Mouse (Mus musculus) right cerebral cortex, postnatal 36 days (tissue): ENCODE results near the gene Mypn.

Experiments used
- DNase-seq, 2 experiments: peaks; one replicate each; pipeline ENCODE4 v3.0.0; 2022; ENCODE audit warnings: low spot score in 2 of 2, mixed read lengths in 1 of 2

Mypn gene

DNA sequence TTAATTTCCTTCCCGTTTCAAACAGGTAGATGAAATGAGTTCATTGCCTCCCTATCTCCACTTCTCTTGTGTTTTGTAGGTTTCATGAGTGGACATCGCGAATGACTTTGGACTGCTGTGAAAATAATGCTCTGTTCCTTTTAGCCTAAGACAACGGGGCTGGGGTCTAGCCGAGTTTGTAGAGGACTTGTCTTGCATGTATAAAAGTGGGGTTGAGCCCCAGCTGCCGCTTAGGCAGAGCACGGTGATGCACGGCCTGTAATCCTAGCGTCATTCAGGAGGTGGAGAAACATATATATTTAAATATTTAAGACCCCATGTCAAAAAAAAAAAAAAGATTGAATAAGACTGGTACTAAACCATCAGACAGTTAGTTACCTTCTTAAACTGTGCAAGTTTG lies 103.1 kb downstream of the Mypn start:
- no peak for DNase-seq

DNA sequence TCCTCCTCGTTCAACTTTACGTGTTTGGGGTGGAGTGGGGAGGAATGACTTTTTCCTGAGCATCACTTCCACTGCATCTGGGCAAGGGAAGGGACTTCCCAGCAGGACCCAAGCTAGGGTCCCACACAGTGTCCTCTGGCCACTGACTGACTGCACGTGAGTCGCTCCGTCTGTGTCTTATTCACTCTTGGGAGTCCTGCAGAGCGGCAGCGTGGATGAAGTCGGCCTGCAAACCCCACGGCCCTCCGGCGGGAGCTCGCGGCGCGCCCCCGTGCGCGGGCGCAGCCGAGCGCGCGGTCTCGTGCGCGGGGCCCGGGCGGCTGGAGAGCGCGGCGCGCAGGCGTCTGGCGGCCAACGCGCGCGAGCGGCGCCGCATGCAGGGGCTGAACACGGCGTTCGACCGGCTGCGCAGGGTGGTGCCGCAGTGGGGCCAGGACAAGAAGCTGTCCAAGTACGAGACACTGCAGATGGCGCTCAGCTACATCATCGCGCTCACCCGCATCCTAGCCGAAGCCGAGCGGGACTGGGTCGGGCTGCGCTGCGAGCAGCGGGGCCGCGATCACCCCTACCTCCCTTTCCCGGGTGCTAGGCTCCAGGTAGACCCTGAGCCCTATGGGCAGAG lies 103.7 kb downstream of the Mypn start:
- peak; percentile 57 to 75 for DNase-seq

DNA sequence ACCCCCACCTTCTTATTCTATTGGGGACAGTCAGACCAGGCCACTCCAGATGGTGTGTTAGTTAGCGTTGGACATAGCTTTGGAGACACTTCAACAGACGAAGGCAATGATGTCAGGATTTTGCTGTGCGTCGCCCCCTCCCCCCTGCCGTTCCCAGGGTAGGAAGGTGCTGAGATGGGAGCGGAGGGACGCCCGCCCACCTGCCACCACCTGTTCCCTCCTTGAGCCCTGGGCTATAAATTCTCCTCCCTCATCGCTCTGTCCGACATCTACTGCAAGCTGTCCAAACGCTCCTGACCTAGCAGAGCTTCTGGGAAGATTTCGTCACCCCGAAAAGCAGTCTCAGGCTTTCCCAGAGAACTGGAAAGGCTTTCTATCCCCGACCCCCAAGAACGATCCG lies 104.2 kb downstream of the Mypn start, which contains the start of gene Atoh7:
Gene Atoh7 (plus strand): TSS at position 131 of the 400 bp plus-strand sequence.
- peak; percentile 46 to 49 for DNase-seq

DNA sequence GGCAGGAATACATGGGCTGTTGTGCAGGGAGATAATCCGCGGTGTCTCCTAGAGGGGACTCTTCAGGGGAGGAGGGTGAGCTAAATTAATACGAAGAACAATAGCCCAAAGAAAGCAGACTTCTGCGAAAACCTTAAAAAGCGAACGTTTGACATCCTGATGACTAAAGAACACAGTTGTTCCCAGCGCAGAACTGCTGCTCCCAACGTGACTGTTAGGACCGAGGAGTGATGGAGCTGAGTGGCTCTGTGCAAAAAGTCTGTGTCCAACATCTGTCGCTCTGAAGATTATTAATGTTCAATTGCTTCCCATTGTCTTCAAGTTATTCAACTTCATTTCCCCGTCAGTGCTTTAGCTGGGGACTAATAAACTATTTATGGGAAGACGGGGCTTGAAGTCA lies 105.6 kb downstream of the Mypn start:
- DNase-seq: no peak

DNA sequence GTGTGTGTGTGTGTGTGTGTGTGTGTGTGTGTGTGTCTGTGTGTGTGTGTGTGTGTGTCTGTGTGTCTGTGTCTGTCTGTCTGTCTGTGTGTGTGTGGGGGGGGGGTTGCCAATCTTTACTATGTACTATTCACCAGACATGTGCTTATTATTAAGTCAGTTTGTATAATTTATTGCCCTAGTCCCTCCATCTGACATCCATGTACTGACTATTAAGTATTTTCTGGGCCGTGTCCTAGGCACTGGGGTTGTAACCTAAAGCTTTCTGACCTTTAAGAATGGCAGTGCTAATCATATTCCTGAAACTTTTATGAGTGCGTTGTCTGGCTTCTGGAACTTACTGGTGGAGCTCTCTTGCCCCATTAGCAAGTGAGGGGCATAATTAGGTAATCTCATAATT lies 107.0 kb downstream of the Mypn start:
- no peak for DNase-seq

DNA sequence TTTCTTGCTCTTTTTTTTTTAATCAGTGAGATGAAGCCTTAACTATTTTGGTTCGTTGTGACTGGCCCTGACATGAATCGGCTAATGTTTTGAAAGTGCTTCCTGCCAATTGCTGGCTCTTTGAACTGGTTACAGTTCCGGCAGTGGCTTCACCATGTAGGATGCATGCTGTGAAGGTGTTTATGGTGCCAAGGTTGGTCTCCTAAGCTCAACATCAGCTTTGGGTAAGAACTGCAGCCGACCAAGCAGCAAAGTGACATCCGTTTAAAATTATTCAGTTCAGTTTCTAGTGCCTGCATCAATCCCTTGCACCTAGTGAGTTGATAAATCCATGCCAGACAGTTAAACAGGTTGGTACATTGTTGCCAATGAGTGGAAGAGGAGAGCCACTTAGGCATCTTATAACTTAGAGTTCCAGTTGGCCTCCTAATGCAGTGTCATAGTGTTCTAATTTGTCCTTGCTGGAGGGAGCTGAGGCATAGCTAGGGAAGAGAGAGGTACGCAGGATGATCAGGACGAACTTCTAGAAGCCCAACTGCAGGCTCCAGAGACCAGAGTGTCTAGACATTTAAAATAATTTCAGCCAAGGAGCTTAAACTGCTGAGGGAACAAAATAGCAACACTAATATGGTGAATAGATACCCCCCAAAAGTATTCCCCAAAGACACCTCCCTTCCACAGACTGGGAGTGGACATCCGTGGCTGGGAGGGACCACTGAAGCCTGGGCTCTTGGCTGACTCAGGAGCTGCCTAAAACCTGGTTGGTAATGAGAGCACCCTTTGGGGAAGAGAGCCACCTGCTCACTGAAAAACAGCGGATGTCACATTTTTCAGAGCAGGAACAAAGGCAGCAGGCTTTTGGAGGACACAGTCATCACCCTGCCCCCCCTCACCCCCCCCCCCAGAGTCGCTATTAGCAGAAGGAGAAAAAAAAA lies 110.9 kb downstream of the Mypn start:
- DNase-seq: no peak

DNA sequence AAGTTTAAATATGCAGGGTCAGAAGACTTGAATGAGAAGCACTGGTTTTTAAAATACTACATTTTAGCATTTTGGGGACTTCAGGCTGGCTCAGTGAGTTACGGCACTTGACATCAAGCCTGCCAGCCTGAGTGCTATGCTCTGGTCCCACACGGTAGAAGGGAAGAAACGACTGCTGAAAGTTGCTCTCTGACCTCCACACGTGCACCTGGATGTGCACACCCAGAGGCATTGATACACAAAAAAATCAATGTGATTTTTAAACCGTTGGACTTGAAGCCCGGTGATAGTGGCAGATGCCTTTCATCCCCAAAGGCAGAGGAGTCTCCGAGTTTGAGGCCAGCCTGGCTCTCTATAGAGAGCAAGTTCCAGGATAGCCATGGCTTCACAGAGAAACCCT lies 111.8 kb downstream of the Mypn start:
- no peak for DNase-seq

DNA sequence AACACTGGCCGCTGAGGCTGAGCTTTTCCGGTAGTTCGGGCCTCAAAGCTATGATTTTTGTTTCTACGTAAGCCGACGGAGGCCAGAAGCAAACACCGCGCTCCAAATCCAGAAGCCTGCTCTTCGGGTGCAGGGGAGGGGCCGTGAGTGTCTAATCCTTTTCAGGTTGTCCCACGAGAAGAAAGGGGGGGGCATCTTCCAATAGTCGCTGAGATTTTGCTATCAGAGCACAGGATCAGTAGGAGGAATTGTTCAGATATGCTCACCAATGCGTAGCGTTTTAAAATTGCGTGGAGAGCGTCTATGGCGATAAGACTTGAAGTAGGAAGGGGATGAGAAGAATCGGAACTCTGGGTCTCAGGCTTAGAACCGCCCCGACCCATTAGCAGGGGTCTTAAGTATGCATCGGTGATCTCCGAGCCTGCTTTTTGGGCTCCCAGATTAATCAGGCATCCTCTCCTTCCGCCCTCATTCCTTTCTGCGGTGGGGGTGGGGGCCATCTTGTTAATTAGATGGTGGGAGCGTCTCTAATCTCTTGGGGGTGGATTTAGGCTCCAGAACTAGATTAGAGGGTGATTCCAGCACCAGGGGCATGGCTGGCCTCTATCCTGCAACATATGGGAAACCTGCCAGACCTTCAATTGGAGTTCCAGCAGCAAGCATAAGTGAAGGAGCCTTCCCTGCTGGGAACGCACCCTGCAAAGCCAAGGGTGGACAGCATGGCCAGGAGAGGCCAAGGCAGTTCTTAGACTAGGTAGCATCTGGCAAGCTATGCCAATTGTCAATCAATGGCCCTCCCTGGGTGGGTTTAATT lies 113.8 kb downstream of the Mypn start:
- DNase-seq: no peak

DNA sequence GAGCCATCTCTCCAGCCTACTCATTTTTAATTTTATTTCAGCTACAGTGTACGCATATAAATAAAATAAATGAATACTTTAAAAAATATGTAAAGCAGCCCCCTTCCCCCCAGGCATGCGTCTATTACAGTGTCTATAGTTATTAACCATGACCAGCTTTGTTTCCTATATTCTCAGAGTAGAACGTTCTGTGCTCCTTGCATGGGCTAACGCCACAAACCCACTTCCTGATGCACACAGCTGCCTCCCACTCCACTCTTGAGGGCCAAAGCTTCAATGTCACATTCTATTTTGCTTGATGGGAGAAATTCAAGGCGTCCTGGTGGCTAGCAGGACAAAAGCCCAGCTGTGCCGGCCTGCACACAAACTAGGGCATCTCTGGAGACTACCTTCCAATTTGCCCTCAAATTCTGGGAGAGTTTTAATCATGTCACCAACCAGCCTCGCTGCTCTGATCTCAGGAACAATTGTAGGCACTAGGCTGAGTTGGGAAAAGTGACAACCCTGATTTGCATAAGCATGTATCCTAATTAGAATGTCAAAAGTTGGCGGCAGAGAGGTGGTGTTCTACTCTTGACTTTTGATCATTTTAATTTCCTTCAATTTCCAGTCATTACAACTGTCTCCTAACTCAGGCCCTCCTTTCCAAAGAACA lies 114.5 kb downstream of the Mypn start:
- no peak for DNase-seq

DNA sequence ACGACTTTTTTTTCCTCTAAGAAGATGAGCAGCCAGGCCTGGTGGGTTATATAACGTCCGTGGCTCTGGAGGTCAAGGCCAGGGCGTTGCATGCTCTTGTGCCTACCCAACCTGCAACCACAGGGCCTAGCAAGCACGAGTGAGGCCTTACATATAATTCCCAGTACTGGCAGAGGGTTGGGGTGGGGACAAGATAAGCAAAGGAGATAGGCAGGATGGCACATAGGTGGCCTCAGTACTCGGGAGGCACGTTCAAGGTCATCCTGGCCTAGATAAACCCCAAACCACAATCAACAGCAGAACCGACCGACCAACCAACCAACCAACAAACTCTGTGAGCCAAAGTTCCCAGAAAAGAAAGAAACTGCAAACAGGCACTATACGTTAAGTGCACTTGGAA lies 117.4 kb downstream of the Mypn start:
- no peak for DNase-seq

DNA sequence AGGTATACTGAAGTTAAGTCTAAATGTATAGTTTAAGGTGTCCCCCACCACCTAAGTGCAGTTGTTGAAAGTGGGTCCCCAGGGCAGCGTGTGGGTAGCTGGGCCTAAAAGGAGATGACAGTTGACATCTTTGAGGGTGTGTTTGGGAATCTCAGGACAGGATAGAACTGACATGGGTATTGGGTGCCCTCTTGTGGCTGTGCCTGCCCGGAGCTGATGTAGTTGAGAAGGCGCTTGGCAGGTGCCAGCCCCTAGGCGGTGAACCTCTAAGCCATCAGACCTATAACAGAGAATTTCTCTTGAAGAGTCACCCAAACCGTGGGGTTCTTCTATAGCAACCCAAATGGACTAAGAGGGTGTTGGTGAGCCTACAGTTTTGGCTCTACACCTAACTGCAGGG lies 137.8 kb downstream of the Mypn start:
- peak; percentile 54 to 69 for DNase-seq
